Mouse (Mus musculus) midbrain, postnatal 0 days (tissue): ENCODE results near the gene Foxo6. TPM values are rescaled to one million over a fixed set of nuclear protein-coding genes. Genes with fewer than 3 reads are reported as not detected.

Source experiments
- ATAC-seq: fragments of 200-750 bp; cut with Nextera tagmentation; 2 replicates; pipeline ENCODE4 v1.8.0; 2017; ENCODE audit warnings: moderate number of reproducible peaks, mild to moderate bottlenecking, moderate TSS enrichment, moderate library complexity; ENCODE audit not compliant: low FRiP score
- DNase-seq: peaks from one replicate; pipeline ENCODE4 v3.0.0-alpha.2; 2015; ENCODE audit warnings: low spot score
- H3K27ac ChIP-seq: fragments of 300-500 bp; sonication (generic); 2 replicates; pipeline ENCODE4 v1.5.1; 2014; ENCODE audit warnings: low read depth, mild to moderate bottlenecking, low read length, mixed read lengths
- H3K27me3 ChIP-seq: fragments of 300-500 bp; sonication (generic); 2 replicates; pipeline ENCODE4 v1.6.1; 2014; ENCODE audit warnings: low read length, control low read depth, mixed read lengths; ENCODE audit not compliant: insufficient read depth
- H3K36me3 ChIP-seq: fragments of 300-500 bp; sonication (generic); 2 replicates; pipeline ENCODE4 v1.6.1; 2014; ENCODE audit warnings: low read length, control low read depth, mixed read lengths; ENCODE audit not compliant: insufficient read depth
- H3K4me1 ChIP-seq: fragments of 300-500 bp; sonication (generic); 2 replicates; pipeline ENCODE4 v1.6.1; 2014; ENCODE audit warnings: mild to moderate bottlenecking, control low read depth, antibody characterized with exemption, low read length, mixed read lengths; ENCODE audit not compliant: insufficient read depth
- H3K4me2 ChIP-seq: fragments of 300-500 bp; sonication (generic); 2 replicates; pipeline ENCODE4 v1.6.1; 2014; ENCODE audit warnings: low read depth, mild to moderate bottlenecking, low read length, mixed read lengths; ENCODE audit not compliant: poor library complexity, severe bottlenecking
- H3K4me3 ChIP-seq: fragments of 300-500 bp; sonication (generic); 2 replicates; pipeline ENCODE4 v1.5.1; 2014; ENCODE audit warnings: low read depth, mild to moderate bottlenecking, low read length, moderate library complexity
- H3K9ac ChIP-seq: fragments of 300-500 bp; sonication (generic); replicated peaks from 2 replicates; pipeline ENCODE4 v1.6.1; 2014; ENCODE audit warnings: mild to moderate bottlenecking, low read length, moderate library complexity, mixed read lengths; ENCODE audit not compliant: poor library complexity, severe bottlenecking
- H3K9me3 ChIP-seq: fragments of 300-500 bp; sonication (generic); 2 replicates; pipeline ENCODE4 v1.6.1; 2016; ENCODE audit warnings: low read length, control low read depth
- CTCF ChIP-seq: IDR thresholded peaks from 2 replicates; pipeline ENCODE4 v1.5.1; 2016; ENCODE audit warnings: antibody characterized with exemption, mild to moderate bottlenecking
- WGBS: fragments of 180-500 bp; shearing (Covaris S2); extraction: QIAGEN DNeasy Blood & Tissue Kit; methylation state at CpG from one replicate; pipeline ENCODE4 v1.1.7; 2014; 5-methylcytosine and 5-hydroxymethylcytosine counted together
- polyA plus RNA-seq: library from polyadenylated mRNA; unstranded; fragments of >200 nt; fragmentation: Nextera tagmentation; extraction: Ambion mirVana; gene quantifications from 2 replicates; pipeline ENCODE4 v1.2.1, GENCODE M21; 2015
- total RNA-seq: library from RNA; depleted of rRNA; stranded (reverse); fragments of >200 nt; gene quantifications from 2 replicates; pipeline ENCODE4 v1.2.3, GENCODE M21; 2014; rRNA removed

Gene Foxo6
- total RNA-seq (29.0 and 34.2 TPM in 2 replicates), polyA plus RNA-seq (1.7 TPM in 2 replicates)

DNA sequence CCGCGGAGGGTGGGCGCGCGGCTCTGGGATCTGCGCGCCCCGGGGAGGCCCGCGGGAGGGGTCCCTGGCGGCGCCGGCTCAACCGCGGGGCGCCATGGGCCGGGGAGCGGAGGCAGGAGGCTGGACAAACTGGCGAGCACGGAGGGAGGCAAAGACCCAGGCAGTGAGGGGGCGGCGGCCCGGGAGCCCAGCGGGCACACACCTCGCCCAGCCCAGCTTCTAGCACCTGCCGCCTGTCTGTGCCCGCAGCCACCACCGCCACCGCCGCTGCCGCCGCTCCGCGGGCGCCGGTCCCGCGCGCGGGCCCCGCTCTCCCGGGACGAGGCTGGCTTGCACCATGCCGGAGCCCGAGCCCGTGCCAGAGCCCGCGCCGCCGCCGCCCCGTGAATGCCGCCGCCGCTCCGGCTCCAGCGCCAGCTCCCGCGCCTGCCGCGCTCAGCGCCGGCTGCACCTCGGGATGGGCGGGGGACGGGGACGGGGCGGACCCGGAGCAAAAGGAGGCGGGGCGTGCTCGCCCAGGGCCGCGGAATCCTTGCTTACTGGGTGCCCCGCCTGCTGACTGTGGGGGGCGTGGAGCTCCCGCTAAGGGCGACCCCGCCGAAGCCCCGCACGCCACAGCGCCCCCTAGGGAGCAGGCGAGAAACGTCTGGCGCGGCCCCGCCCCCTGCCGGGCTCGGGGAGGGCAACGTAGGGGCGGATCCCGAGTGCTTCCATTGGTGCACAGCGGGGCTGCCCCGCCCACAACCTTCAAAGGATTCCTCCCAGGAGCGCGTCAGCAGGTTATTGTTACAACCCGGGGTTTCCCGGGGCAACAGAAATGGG lies at the start of gene Foxo6:
Foxo6 (minus strand) TSS at position 60 of the 822 bp plus-strand sequence.
- Histone ChIP-seq H3K4me2 (peak within 1 kb of the TSS; percentile 98), H3K4me1 (peaks cover 28% of the 10 kb centered on the region), H3K27ac (peak within 1 kb of the TSS; percentile 69), H3K36me3 (no peaks in the 10 kb centered on the region), H3K4me3 (peak within 1 kb of the TSS; percentile 84), H3K27me3 (no peaks in the 10 kb centered on the region), H3K9ac (peak within 1 kb of the TSS; percentile 89), H3K9me3 (no peaks in the 10 kb centered on the region)
- ATAC-seq = peak; percentile 91
- DNase-seq = peak; percentile 96
- WGBS = under 1% methylated on average over 47 of the region's 99 CpGs
- TF ChIP-seq CTCF = peak; percentile 86

DNA sequence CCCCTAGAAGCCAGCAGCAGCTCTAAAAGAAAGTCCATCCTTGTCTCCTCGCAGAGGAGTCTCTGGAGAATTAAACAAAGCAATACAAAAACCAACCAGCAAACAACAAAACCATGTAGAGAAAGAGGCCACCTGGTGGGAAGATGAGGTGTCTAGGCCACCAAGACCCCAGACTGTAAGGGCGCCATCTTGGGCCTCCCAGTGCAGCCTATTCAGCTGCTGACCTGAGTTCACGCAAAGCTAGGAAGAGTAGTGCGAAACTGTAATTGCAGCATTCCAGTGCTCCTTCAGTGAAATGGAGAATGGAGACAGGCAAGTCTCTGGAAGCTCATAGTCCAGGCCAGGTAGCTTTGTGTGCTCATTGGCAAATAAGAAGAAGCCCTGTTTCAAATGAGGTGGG lies 47.2 kb upstream of the Foxo6 start:
- WGBS = 97% methylated on average over 4 of the region's 4 CpGs
- Histone ChIP-seq H3K4me1 (no peaks in the 10 kb centered on the region; the same call in 1 of the 2 replicates), H3K27ac (no peak overlapping the region), H3K27me3 (no peaks in the 10 kb centered on the region), H3K4me3 (no peak overlapping the region), H3K9me3 (no peaks in the 10 kb centered on the region), H3K4me2 (no peak overlapping the region), H3K36me3 (no peaks in the 10 kb centered on the region), H3K9ac (no peak overlapping the region)
- TF ChIP-seq CTCF = no peak
- DNase-seq (no peak), ATAC-seq (no peak)

DNA sequence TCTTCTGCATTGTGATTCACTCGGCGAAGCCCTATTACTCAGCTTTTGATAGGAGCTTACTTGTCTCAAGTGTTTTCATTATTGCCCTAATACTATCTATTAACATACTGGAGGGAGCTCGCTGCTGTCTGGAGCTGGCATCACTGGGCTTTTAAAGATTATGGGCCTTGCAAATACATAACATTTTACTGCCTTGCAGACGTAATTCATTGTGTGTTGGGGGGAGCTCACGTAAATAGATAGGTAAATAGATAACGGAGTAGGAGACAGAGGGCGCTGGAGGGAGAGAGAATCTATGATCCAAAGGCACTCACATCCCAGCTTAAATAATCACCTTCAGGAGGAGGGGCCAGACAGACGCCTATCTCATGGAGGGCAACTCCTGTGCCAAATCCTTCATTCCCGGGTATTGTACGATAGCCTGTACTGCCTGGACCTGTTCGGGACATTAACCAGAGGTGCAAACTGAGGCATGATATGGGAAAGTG lies 45.8 kb upstream of the Foxo6 start:
- no peaks in the 10 kb centered on the region for H3K36me3 ChIP-seq
- TF ChIP-seq CTCF = peak; percentile 60
- no peaks in the 10 kb centered on the region for H3K27me3 ChIP-seq
- DNase-seq (peak; percentile 68), ATAC-seq (peak; percentile 75)
- WGBS = 12% methylated on average over 11 of the region's 11 CpGs
- H3K4me3 ChIP-seq = no peak overlapping the region
- no peak overlapping the region for H3K4me2 ChIP-seq
- no peaks in the 10 kb centered on the region for H3K9me3 ChIP-seq
- H3K27ac ChIP-seq = peak overlapping the region; percentile 51; the same call in 1 of the 2 replicates
- 0 out of 2 replicates have a peak overlapping the region, but pooled peaks have one; percentile 24 for H3K9ac ChIP-seq
- no peaks in the 10 kb centered on the region; the same call in 1 of the 2 replicates for H3K4me1 ChIP-seq

DNA sequence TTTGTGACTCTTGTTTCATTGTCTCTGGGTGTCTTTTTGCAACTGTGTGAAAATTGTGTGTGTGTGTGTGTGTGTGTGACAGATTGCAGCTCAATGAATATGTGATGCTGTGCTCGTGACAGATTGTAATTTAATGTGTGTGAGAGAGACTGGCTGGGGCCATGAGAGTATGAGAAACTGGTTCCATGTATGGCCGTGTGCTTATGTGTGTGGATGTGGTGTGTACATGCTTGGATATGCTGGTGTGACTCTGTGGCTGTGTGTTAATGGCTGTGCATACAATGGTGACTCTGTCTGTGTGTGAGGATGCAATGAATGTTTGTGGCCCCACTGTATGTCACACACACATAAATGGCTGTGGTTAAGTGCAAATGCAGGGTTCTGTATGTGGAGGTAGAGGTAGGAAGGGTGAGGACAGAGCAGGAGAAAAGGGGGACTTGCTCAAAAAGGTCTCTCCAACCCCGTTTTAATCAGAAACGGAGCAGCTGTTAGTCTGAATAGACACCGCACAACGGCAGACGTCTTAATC lies 45.3 kb upstream of the Foxo6 start:
- H3K9ac ChIP-seq = 0 out of 2 replicates have a peak overlapping the region, but pooled peaks have one; percentile 24
- no peak for TF ChIP-seq CTCF

DNA sequence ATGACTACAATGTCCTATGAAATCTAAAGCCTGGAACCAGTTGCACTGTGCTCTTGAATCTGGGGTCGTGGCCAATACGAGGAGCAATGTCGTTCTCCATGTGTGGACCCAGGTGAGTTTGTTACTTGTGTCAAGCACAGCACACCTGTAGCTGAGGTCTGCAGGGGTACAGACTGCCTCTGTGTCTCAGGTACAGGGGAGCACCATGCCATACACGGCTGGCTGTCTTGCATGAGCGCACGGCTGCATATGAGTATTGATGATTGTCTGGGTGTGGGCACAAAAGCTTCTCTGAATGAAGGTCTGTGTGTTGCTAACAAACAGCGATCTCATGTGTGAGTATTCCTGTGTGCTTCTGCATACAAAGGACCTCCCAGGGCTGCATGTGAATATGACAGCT lies 44.8 kb upstream of the Foxo6 start:
- Histone ChIP-seq H3K4me3 (no peak overlapping the region), H3K4me2 (no peak overlapping the region), H3K4me1 (no peaks in the 10 kb centered on the region; the same call in 1 of the 2 replicates), H3K27me3 (no peaks in the 10 kb centered on the region), H3K27ac (0 out of 2 replicates have a peak overlapping the region, but pooled peaks have one; percentile 20), H3K9me3 (no peaks in the 10 kb centered on the region), H3K9ac (no peak overlapping the region), H3K36me3 (no peaks in the 10 kb centered on the region)
- DNase-seq (peak; percentile 17), ATAC-seq (no peak)
- WGBS = 75% methylated on average over 7 of the region's 7 CpGs
- no peak for TF ChIP-seq CTCF

More for the DNA sequence above, 45.3 kb upstream of the Foxo6 start:
- DNase-seq (no peak), ATAC-seq (peak; percentile 66; the same call in 1 of the 2 replicates)
- Histone ChIP-seq H3K4me2 (no peak overlapping the region), H3K27me3 (no peaks in the 10 kb centered on the region), H3K4me1 (no peaks in the 10 kb centered on the region; the same call in 1 of the 2 replicates), H3K4me3 (no peak overlapping the region), H3K27ac (peak overlapping the region; percentile 21; the same call in 1 of the 2 replicates), H3K9me3 (no peaks in the 10 kb centered on the region), H3K36me3 (no peaks in the 10 kb centered on the region)
- 19% methylated on average over 7 of the region's 7 CpGs for WGBS
